Mouse (Mus musculus): ENCODE results near the gene Arhgap4. TPM values are rescaled to one million over a fixed set of nuclear protein-coding genes. Genes with fewer than 3 reads are reported as not detected.

Arhgap4 gene
- total RNA-seq, 1 experiment = 3.5 TPM

DNA sequence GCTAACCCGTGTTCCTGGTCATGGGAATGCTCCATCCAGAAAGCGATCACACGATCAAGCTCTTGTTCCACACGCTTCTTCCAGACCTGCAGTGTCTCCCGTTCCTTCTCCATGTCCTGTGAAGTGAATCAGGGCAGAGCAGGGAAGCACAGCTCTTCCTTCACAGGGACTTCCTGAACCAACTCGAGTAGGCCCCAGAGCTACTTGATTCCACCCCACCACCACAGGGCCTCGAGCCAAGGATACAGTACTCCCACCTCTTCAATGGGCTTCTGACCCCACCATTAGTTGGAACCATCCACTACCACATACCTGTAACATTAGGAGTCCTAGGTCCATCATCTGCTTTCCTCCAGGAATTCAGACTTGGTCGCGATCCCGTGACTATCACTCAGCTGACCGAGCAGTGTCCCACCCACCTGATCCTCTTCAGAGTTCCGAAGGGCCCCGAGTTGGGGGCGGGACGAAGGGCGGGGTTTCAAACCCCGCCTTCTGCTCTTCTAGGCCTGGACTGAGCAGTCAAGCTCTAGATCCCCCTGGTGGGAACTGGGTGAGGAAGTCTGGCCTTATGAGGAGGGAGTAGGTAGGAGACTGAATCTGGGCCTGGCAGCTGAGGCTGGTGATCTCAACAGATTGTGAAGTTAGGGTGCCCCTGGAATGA, 8.9 kb upstream of the Arhgap4 start, which contains the start of gene Renbp:
TSS of gene Renbp (minus strand) at position 449 of the 661 bp plus-strand sequence.
- in situ Hi-C loops (cut with MboI; ENCODE audit: low sequenced_read_pairs in 2 of 2, unreplicated experiment in 2 of 2) = no loop called here
- Histone ChIP-seq H3K27ac (ENCODE audit: insufficient read depth, low read depth, low read length, poor library complexity, severe bottlenecking) (peak within 1 kb of the TSS; percentile 71; the same call in 1 of the 2 replicates), H3K36me3 (ENCODE audit: control insufficient read depth, insufficient read depth, low read length, poor library complexity, severe bottlenecking) (peaks cover 18% of the 10 kb centered on the region), H3K4me1 (ENCODE audit: control insufficient read depth in 2 of 2, insufficient read depth in 2 of 2, low read length in 2 of 2, poor library complexity in 1 of 2) (peaks cover 4 to 7% of the 10 kb centered on the region in 2 experiments; a peak in 1 of 4 replicates), H3K4me3 (ENCODE audit: insufficient read depth in 1 of 2, low read depth in 1 of 2, low read length in 2 of 2, poor library complexity in 1 of 2, severe bottlenecking in 1 of 2) (peak within 1 kb of the TSS; percentile 62 to 95), H3K9me3 (ENCODE audit: control insufficient read depth, insufficient read depth, low read depth, low read length) (no peaks in the 10 kb centered on the region), H3K9ac (ENCODE audit: insufficient read depth, low read depth, low read length, poor library complexity, severe bottlenecking) (peak within 1 kb of the TSS; percentile 65)
- TF ChIP-seq CHD2 (IDR thresholded peaks at IDR 0.05; ENCODE audit: low read depth, low read length) (no peak), MAFK (IDR thresholded peaks at IDR 0.05; ENCODE audit: insufficient read depth, low read depth, low read length) (no peak), ZNF384 (IDR thresholded peaks at IDR 0.05; ENCODE audit: low read depth, low read length) (no peak), ZC3H11A (IDR thresholded peaks at IDR 0.05; ENCODE audit: borderline replicate concordance, low read depth, low read length) (no peak), HCFC1 (IDR thresholded peaks at IDR 0.05; ENCODE audit: borderline replicate concordance, insufficient read depth, low read length) (no peak)
- peak; percentile 75 for DNase-seq (ENCODE audit: low read depth, low spot score)

- TF ChIP-seq MAFK (IDR thresholded peaks at IDR 0.05; ENCODE audit: insufficient read depth, low read depth, low read length) = no peak
- no peak for TF ChIP-seq CHD2 (IDR thresholded peaks at IDR 0.05; ENCODE audit: low read depth, low read length)
- no peak for TF ChIP-seq HCFC1 (IDR thresholded peaks at IDR 0.05; ENCODE audit: borderline replicate concordance, insufficient read depth, low read length)
- TF ChIP-seq ZNF384 (IDR thresholded peaks at IDR 0.05; ENCODE audit: low read depth, low read length) = peak; percentile 80
- no peak for TF ChIP-seq ZC3H11A (IDR thresholded peaks at IDR 0.05; ENCODE audit: borderline replicate concordance, low read depth, low read length)
- Histone ChIP-seq H3K4me1 (ENCODE audit: control insufficient read depth in 2 of 2, insufficient read depth in 2 of 2, low read length in 2 of 2, poor library complexity in 1 of 2) (no peaks in the 10 kb centered on the region), H3K27ac (ENCODE audit: insufficient read depth, low read depth, low read length, poor library complexity, severe bottlenecking) (peak overlapping the region; percentile 66; the same call in 1 of the 2 replicates), H3K4me3 (ENCODE audit: insufficient read depth in 1 of 2, low read depth in 1 of 2, low read length in 2 of 2, poor library complexity in 1 of 2, severe bottlenecking in 1 of 2) (peak overlapping the region; percentile 76 to 97), H3K9me3 (ENCODE audit: control insufficient read depth, insufficient read depth, low read depth, low read length) (no peaks in the 10 kb centered on the region), H3K9ac (ENCODE audit: insufficient read depth, low read depth, low read length, poor library complexity, severe bottlenecking) (peak overlapping the region; percentile 77), H3K36me3 (ENCODE audit: control insufficient read depth, insufficient read depth, low read length, poor library complexity, severe bottlenecking) (peaks cover 17% of the 10 kb centered on the region)
- in situ Hi-C loops (cut with MboI; ENCODE audit: low sequenced_read_pairs in 2 of 2, unreplicated experiment in 2 of 2) = no loop called here
- DNase-seq (ENCODE audit: low read depth, low spot score) = no peak
Measured at GRCm38 (mm10) chrX:73922550-73922882, 846 bp upstream of the Arhgap4 start.

- Histone ChIP-seq H3K9ac (ENCODE audit: insufficient read depth, low read depth, low read length, poor library complexity, severe bottlenecking) (peak overlapping the region; percentile 80), H3K27ac (ENCODE audit: insufficient read depth, low read depth, low read length, poor library complexity, severe bottlenecking) (peak overlapping the region; percentile 26; the same call in 1 of the 2 replicates), H3K4me1 (ENCODE audit: control insufficient read depth in 2 of 2, insufficient read depth in 2 of 2, low read length in 2 of 2, poor library complexity in 1 of 2) (no peaks in the 10 kb centered on the region), H3K9me3 (ENCODE audit: control insufficient read depth, insufficient read depth, low read depth, low read length) (no peaks in the 10 kb centered on the region), H3K36me3 (ENCODE audit: control insufficient read depth, insufficient read depth, low read length, poor library complexity, severe bottlenecking) (peaks cover 21% of the 10 kb centered on the region), H3K4me3 (ENCODE audit: insufficient read depth in 1 of 2, low read depth in 1 of 2, low read length in 2 of 2, poor library complexity in 1 of 2, severe bottlenecking in 1 of 2) (peak overlapping the region; percentile 76 to 97)
- TF ChIP-seq CHD2 (IDR thresholded peaks at IDR 0.05; ENCODE audit: low read depth, low read length) (no peak), HCFC1 (IDR thresholded peaks at IDR 0.05; ENCODE audit: borderline replicate concordance, insufficient read depth, low read length) (no peak), MAFK (IDR thresholded peaks at IDR 0.05; ENCODE audit: insufficient read depth, low read depth, low read length) (no peak)
- no peak for DNase-seq (ENCODE audit: low read depth, low spot score)
- in situ Hi-C loops (cut with MboI; ENCODE audit: low sequenced_read_pairs in 2 of 2, unreplicated experiment in 2 of 2) = no loop called here
Measured at GRCm38 (mm10) chrX:73921285-73921822, 316 bp downstream of the Arhgap4 start.

GRCm38 (mm10) chrX:73918631-73919030, 3.0 kb downstream of the Arhgap4 start:
- TF ChIP-seq ZNF384 (IDR thresholded peaks at IDR 0.05; ENCODE audit: low read depth, low read length) (no peak), CHD2 (IDR thresholded peaks at IDR 0.05; ENCODE audit: low read depth, low read length) (no peak), MAFK (IDR thresholded peaks at IDR 0.05; ENCODE audit: insufficient read depth, low read depth, low read length) (0 out of 2 replicates have a peak, but pooled peaks have one; percentile 31)
- no peaks in the 10 kb centered on the region for H3K4me1 ChIP-seq (ENCODE audit: control insufficient read depth in 2 of 2, insufficient read depth in 2 of 2, low read length in 2 of 2, poor library complexity in 1 of 2)
- no peak overlapping the region for H3K27ac ChIP-seq (ENCODE audit: insufficient read depth, low read depth, low read length, poor library complexity, severe bottlenecking)
- H3K9ac ChIP-seq (ENCODE audit: insufficient read depth, low read depth, low read length, poor library complexity, severe bottlenecking) = no peak overlapping the region
- no peak overlapping the region for H3K4me3 ChIP-seq (ENCODE audit: insufficient read depth in 1 of 2, low read depth in 1 of 2, low read length in 2 of 2, poor library complexity in 1 of 2, severe bottlenecking in 1 of 2)
- in situ Hi-C loops (cut with MboI; ENCODE audit: low sequenced_read_pairs in 2 of 2, unreplicated experiment in 2 of 2) = no loop called here
- H3K36me3 ChIP-seq (ENCODE audit: control insufficient read depth, insufficient read depth, low read length, poor library complexity, severe bottlenecking) = peaks cover 17% of the 10 kb centered on the region
- no peaks in the 10 kb centered on the region for H3K9me3 ChIP-seq (ENCODE audit: control insufficient read depth, insufficient read depth, low read depth, low read length)
- DNase-seq (ENCODE audit: low read depth, low spot score) = no peak
